Mouse (Mus musculus) cerebellum, postnatal 4 days (tissue): Measurements from ENCODE around the gene Apol7a.

Experiments
- DNase-seq, 2 experiments: peaks; one replicate each; pipeline ENCODE4 v3.0.0; 2022; ENCODE audit warnings: low spot score in 2 of 2, mixed read lengths in 1 of 2

Gene Apol7a

DNA sequence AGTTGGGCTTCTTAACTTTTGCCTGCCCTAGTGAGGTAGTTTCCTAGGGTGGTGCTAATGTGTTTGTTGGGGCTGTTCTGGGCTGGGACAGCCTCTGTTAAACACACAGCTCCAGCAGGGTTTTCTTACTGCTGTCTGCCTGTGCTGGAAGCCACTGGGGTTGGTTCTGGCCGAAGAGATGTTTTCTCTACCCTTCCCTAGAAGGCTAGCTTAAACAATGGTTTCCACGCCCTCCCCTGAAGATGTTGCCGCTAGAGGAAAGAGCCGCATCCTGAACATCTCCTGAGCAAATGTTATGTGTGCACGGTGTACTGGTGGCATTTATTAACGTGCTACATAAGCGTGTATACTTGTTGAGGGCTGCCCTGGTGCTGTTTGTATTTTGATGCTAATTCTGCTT lies 50.8 kb downstream of the Apol7a start:
- DNase-seq: no peak

DNA sequence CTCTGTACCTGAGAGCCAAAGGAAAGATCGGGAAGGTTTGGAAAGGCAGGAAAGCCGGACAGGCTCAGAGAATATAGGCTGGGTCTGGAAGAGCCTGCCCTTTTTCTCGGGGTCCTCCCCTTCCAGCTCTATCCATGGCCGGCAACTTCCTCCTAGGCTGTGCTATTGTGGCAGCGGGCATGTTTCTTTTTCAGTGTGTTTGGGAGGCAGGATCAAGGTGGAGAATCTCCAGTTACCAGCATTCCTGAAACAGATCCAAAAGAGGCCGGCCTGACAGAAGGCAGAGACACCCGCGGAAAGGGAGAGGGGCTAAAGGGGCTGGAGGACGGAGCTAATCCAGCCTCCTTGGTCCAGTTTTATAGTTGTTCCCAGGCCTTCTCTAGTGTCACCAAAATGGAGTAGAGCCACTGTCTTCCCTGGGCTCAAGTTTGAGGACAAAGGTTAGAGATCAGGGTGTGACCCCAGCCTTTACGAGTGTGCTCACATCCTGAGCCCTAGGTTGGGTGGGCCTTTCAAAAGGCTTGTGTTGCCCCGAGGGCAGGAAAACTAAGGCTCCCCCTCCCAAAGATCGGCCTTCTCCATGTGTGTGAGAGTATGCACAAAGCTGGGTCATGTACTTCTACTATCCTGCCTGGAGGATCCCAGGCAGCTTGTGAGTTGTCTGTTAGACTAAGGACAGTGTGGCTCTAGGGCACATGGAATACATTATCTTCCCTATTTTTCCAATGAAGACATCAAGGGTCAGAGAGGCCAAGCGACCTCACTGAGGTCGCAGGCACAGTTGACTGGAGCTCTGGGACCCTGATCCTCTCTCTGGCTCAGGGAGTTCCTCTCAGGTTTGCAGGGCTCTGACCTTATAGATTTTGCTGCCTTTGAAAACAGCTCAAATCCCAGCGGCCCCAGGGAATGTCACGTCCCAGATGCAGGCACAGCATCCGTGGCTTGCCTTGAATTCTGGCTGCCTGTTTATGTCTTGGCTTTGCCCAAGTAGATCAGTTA lies 54.5 kb downstream of the Apol7a start:
- no peak for DNase-seq

DNA sequence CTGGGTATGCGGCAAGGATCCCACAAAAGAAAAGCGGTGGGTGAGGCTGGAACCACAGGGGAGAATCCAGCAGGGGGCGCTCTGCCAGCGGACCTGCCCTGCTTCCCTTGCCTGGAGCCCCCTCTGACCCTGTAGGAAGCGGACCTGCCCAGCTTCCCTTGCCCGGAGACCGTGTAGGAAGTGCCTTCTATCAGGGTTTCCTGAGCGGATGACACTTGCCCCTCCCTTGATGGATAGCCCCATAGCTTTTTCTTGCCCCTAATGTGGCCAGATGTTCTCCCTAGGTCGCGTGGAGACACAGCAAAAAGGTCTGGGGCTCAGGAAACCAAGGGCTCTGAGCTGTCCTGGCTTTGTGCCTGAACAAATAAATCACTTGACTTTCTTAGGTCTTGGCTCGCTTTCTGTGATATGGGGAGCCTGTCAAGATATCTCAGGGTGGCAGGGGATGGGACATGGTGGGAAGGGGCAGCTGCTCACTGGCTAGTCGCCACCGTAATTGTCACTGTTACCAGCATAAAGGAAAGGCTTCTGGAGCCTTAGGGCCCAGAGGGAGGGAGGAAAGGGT lies 55.3 kb downstream of the Apol7a start:
- peak; percentile 48 to 82 for DNase-seq

DNA sequence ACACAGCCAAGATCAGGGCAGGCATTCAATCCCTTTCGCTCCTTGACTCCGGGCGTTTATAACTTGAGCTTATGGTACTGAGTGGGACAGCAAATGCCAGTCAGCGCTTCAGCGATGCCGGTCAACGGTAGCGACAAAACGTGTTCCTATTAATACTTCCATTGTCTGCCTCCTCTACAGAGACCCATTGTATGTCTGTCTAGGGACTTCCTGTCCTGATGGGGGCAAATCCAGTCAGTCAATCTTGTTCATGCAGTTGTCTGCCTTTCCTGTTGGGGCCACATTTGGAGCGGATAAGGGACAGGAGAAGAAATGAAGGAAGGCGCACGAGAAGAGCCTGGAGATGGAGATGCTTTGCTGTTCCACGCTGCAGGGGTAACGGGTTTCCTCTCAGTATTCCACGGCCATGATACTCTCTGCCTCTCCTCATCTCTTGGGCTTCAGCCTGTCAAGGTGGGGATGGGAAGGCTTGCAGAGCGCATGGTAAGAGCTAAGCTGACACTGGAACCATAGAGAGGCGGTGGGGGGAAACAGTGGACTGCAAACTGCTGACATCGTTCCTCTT lies 55.9 kb downstream of the Apol7a start:
- no peak for DNase-seq

DNA sequence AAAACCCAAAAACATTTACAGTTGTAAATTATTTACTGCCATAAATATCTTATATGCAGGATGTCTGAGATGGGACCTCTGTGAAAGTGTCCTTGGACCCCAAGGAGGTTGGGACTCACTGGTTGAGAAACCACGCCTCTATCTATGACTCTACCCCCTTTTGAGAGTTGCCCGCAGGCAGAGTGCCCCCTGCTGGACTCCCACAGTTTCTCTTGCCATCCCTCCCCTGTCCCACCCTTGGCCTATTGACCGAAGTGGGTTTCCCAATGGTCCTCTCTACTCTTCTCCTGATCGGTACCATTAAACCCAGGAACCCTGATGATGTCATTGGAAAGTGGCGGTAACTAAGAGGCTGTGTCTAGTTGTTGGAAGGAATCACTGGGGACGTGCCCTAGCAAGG lies 56.9 kb downstream of the Apol7a start:
- no peak for DNase-seq

DNA sequence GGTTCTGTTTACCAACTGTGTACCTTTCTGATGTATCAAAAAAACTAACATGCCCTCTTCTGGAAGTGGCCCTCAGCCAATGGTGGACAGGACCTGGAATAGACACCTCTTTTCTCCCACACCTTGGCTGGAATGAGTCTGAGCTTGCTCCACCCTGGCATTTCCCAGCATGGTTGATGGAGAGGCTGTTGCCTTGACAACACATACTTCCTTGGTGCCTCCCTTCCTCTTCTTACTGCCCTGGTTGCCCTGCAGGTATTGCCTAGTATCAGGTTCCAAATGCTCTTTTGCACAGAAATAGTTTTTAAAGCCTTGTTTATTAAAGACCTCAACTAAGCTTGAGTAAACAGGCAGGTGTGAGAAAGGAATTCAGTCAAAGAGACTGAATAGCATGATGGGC lies 58.3 kb downstream of the Apol7a start:
- no peak for DNase-seq

DNA sequence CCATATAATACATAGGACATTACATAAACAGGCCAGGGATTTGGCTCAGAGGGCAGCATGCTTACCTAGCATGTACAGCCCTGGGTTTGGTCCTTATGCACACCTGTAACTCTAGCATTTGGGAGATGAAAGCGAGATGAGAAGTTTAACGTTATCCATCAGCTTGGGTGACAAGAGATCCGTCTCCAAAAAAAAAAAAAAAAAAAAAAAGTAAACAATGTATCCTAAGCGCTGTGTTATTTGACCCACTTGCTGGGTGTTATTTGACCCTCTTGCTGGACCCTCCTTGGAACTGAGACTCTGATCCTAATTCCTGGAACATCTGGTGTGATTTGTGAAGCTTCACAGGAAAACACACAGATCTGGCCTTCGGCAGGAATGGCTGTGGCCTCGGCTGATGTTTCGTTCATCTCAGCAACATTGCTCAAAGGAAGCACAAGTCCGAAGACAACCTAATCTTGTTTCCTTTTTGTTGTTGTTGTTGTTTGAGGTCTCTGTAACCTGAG lies 59.9 kb downstream of the Apol7a start:
- DNase-seq: no peak

DNA sequence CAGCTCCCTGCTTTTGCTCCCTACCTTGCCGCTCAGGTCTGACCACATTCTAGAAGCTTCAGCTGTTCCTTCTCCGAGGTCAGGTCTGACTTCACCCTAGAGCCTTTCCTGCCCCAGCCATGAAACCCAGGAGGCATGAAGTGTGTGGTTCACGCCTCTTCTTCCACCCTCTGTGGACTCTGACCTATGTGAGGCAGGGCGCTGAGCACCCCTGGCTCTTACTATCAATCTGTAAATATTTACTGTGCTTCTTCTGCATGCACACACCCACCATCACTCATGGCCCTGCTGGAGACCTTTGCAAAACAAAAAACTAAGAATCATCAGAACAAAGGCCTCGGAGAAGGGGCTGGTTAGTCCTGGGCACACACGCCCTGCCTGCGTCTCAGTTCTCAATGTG lies 60.5 kb downstream of the Apol7a start:
- DNase-seq: no peak
